Mouse (Mus musculus) liver, postnatal 0 days (tissue): ENCODE data around the gene Slc16a10. TPM values are rescaled to one million over a fixed set of nuclear protein-coding genes. Genes with fewer than 3 reads are reported as not detected.

Experiments used
- ATAC-seq: fragments of 200-750 bp; cut with Nextera tagmentation; 2 replicates; pipeline ENCODE4 v1.8.0; 2017; ENCODE audit warnings: mild to moderate bottlenecking, moderate library complexity
- DNase-seq: peaks from one replicate; pipeline ENCODE4 v3.0.0-alpha.2; 2016
- H3K27ac ChIP-seq: fragments of 300-500 bp; sonication (generic); 2 replicates; pipeline ENCODE4 v1.5.1; 2014; ENCODE audit warnings: antibody characterized with exemption, moderate library complexity, mild to moderate bottlenecking, low read depth
- H3K27me3 ChIP-seq: fragments of 300-500 bp; sonication (generic); 2 replicates; pipeline ENCODE4 v1.6.1; 2014; ENCODE audit warnings: low read length, control low read depth, mixed read lengths; ENCODE audit not compliant: insufficient read depth
- H3K36me3 ChIP-seq: fragments of 300-500 bp; sonication (generic); replicated peaks from 2 replicates; pipeline ENCODE4 v1.6.1; 2014; ENCODE audit warnings: mild to moderate bottlenecking, control low read depth, low read length, moderate library complexity, mixed read lengths; ENCODE audit not compliant: insufficient read depth
- H3K4me1 ChIP-seq: fragments of 300-500 bp; sonication (generic); 2 replicates; pipeline ENCODE4 v1.6.1; 2014; ENCODE audit warnings: antibody characterized with exemption, mild to moderate bottlenecking, control low read depth; ENCODE audit not compliant: insufficient read depth
- H3K4me2 ChIP-seq: fragments of 300-500 bp; sonication (generic); 2 replicates; pipeline ENCODE4 v1.6.1; 2014; ENCODE audit warnings: low read depth, mild to moderate bottlenecking, low read length, moderate library complexity, mixed read lengths
- H3K4me3 ChIP-seq: fragments of 300-500 bp; sonication (generic); 2 replicates; pipeline ENCODE4 v1.5.1; 2014; ENCODE audit warnings: low read depth, low read length
- H3K9ac ChIP-seq: fragments of 300-500 bp; sonication (generic); replicated peaks from 2 replicates; pipeline ENCODE4 v1.6.1; 2014; ENCODE audit warnings: mild to moderate bottlenecking, moderate library complexity
- H3K9me3 ChIP-seq: fragments of 300-500 bp; sonication (generic); 2 replicates; pipeline ENCODE4 v1.6.1; 2016; ENCODE audit warnings: mild to moderate bottlenecking, control low read depth, low read length, mixed read lengths
- CTCF ChIP-seq: sonication (generic); IDR thresholded peaks from 2 replicates; pipeline ENCODE4 v1.5.1; 2016; ENCODE audit warnings: antibody characterized with exemption, low read depth
- EP300 ChIP-seq: IDR thresholded peaks from 2 replicates; pipeline ENCODE4 v1.6.1; 2016; ENCODE audit warnings: antibody characterized with exemption, low read depth, mild to moderate bottlenecking
- WGBS: fragments of 180-500 bp; shearing (Covaris S2); extraction: QIAGEN DNeasy Blood & Tissue Kit; methylation state at CpG from one replicate; pipeline ENCODE4 v1.1.7; 2014; ENCODE audit not compliant: insufficient replicate concordance; 5-methylcytosine and 5-hydroxymethylcytosine counted together
- polyA plus RNA-seq: library from polyadenylated mRNA; unstranded; fragments of >200 nt; fragmentation: Nextera tagmentation; extraction: Ambion mirVana; gene quantifications from 2 replicates; pipeline ENCODE4 v1.2.1, GENCODE M21; 2015

Gene Slc16a10
- polyA plus RNA-seq, 1 experiment from 2014 or later = 22.1 TPM

DNA sequence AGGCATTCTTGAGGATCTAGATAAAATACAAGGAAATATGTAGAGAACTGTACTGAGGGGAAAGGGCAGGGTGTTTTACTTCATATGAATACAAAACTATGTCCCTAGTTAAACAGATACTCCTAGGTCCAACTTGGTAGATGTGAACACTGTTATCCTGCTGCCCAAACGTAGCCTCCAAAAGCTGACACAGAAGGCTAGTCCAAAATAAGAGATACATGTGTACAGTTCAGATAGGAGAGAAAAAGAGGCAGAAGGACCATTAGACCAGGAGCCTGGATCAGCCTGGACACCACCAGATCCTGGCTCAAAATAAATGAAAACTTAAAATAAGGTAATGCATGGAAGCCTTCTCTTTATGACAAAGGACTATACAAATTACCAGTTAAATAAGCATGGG is 8.4 kb downstream of the Slc16a10 start:
- peak overlapping the region; percentile 47 for H3K9ac ChIP-seq

DNA sequence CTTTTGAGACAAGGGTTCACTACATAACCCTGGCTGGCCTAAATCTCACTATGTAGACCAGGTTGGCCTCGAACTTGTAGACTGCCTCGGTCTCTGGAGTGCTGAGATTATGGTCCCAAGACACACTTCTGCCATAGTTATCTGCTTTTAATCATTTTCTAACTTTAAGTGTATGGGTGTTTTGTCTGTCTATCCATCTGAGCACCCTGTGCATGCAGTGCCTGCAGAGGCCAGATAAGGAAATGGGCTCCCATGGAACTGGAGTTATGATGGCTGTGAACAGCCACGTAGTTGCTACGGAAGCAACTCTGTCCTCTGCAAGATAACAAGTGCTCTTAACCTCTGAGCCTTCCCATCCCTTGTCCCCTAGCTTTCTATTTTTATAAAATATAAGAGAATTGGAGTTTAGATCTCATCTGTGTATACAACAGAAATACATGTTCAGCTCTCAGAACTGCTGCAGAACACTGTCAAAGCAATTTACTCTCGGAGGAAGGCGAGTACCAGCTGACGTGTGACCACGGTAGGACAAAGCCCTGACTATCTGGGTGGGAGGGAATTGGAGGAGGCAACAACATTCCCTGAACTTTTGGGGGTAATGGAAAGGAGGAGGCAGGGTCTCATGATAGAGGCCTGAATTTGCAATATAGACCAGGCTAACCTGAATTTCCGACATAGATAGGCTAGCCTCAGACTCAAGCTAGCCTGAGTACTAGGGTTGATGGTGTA is 10.2 kb downstream of the Slc16a10 start:
- peak overlapping the region; percentile 92 for H3K27ac ChIP-seq
- no peaks in the 10 kb centered on the region for H3K9me3 ChIP-seq
- H3K9ac ChIP-seq = 0 out of 2 replicates have a peak overlapping the region, but pooled peaks have one; percentile 36
- DNase-seq = peak; percentile 82
- H3K36me3 ChIP-seq = no peaks in the 10 kb centered on the region; the same call in 1 of the 2 replicates
- ATAC-seq = peak; percentile 98
- no peaks in the 10 kb centered on the region for H3K27me3 ChIP-seq
- H3K4me1 ChIP-seq = peaks cover 31% of the 10 kb centered on the region
- peak overlapping the region; percentile 60 for H3K4me2 ChIP-seq
- H3K4me3 ChIP-seq = no peak overlapping the region
- WGBS = 45% methylated on average over 9 of the region's 9 CpGs
- TF ChIP-seq CTCF (no peak), EP300 (peak; percentile 100)

More for the DNA sequence above, 8.4 kb downstream of the Slc16a10 start:
- no peaks in the 10 kb centered on the region; the same call in 1 of the 2 replicates for H3K36me3 ChIP-seq
- 71% methylated on average over 1 of the region's 1 CpGs for WGBS
- ATAC-seq (peak; percentile 13), DNase-seq (no peak)
- TF ChIP-seq CTCF (no peak), EP300 (peak; percentile 77; the same call in 1 of the 2 replicates)
- H3K4me2 ChIP-seq = peak overlapping the region; percentile 52
- no peaks in the 10 kb centered on the region for H3K27me3 ChIP-seq
- no peaks in the 10 kb centered on the region for H3K9me3 ChIP-seq
- H3K4me3 ChIP-seq = no peak overlapping the region
- H3K27ac ChIP-seq = peak overlapping the region; percentile 81
- peaks cover 30% of the 10 kb centered on the region for H3K4me1 ChIP-seq

DNA sequence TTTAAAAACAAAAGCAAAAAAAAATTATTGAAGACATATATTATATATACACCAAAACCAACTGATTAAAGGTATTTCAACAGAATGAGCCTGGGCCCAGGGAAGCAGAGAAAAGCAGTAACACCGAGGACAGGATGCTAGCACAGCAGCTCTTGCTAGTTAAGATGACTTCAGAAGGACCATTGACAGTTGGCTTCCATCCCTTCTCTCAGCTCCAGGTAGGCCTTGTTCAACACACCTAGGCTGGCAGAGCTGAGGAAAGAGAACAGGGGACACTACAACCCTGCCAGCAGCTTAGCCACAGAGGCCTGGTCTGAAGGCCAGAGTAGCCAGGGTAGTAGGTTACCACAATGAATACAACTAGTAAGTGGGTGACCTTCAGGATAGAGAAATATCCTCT is 11.9 kb downstream of the Slc16a10 start:
- Histone ChIP-seq H3K36me3 (no peaks in the 10 kb centered on the region; the same call in 1 of the 2 replicates), H3K4me3 (no peak overlapping the region), H3K4me1 (peaks cover 33% of the 10 kb centered on the region), H3K4me2 (no peak overlapping the region), H3K9ac (no peak overlapping the region), H3K27me3 (no peaks in the 10 kb centered on the region), H3K27ac (0 out of 2 replicates have a peak overlapping the region, but pooled peaks have one; percentile 9), H3K9me3 (no peaks in the 10 kb centered on the region)
- ATAC-seq (no peak), DNase-seq (no peak)
- TF ChIP-seq EP300 (no peak), CTCF (no peak)
- 76% methylated on average over 1 of the region's 1 CpGs for WGBS

DNA sequence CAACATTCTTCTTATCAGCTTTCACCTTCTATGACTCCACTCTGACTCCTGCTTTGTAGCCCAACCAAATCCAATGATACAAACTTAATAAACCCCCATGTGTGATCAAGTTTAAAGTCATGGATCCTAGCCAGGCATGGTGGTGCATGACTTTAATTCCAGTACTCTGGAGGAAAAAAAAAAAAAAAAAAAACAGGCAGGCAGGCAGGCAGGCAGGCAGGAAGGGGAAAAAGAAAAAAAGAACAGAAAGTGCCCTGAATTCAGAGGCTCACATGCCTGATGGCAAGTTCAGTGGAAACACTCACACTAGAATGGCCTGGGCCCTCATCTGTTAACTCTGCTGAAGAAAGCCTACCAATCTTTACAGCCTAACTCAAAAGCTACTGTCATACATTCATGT is 12.9 kb downstream of the Slc16a10 start:
- H3K4me2 ChIP-seq = no peak overlapping the region; the same call in 1 of the 2 replicates
- H3K27me3 ChIP-seq = no peaks in the 10 kb centered on the region
- DNase-seq (no peak), ATAC-seq (no peak)
- peaks cover 39% of the 10 kb centered on the region for H3K4me1 ChIP-seq
- TF ChIP-seq EP300 (no peak), CTCF (no peak)
- no peaks in the 10 kb centered on the region; the same call in 1 of the 2 replicates for H3K36me3 ChIP-seq
- no peaks in the 10 kb centered on the region for H3K9me3 ChIP-seq
- H3K9ac ChIP-seq = no peak overlapping the region
- peak overlapping the region; percentile 80 for H3K27ac ChIP-seq
- no peak overlapping the region for H3K4me3 ChIP-seq

DNA sequence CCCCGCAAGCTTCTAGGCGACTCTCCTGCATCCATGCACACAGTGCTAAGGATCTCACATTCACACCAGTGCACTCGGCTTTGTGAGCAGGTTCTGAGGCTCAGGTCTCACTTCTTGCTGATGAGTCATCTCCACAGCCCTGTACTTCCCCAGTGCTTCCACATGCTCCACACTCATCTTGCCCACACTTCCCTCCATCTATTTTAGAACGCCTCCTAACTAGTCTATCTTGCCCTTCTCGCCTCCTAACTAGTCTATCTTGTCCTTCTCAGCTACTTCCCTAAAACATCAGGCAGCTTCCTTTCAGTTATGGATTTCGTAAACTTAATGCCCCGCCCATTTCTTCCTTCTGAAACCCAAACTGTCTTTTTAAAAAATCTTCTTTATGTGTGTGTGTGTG is 13.6 kb downstream of the Slc16a10 start:
- 49% methylated on average over 7 of the region's 7 CpGs for WGBS
- TF ChIP-seq CTCF (no peak), EP300 (no peak)
- ATAC-seq (no peak), DNase-seq (no peak)
- no peak overlapping the region for H3K9ac ChIP-seq
- no peaks in the 10 kb centered on the region for H3K9me3 ChIP-seq
- H3K27ac ChIP-seq = peak overlapping the region; percentile 80
- H3K27me3 ChIP-seq = no peaks in the 10 kb centered on the region
- H3K4me3 ChIP-seq = no peak overlapping the region
- H3K4me2 ChIP-seq = no peak overlapping the region; the same call in 1 of the 2 replicates
- H3K36me3 ChIP-seq = no peaks in the 10 kb centered on the region; the same call in 1 of the 2 replicates
- peaks cover 37% of the 10 kb centered on the region for H3K4me1 ChIP-seq

DNA sequence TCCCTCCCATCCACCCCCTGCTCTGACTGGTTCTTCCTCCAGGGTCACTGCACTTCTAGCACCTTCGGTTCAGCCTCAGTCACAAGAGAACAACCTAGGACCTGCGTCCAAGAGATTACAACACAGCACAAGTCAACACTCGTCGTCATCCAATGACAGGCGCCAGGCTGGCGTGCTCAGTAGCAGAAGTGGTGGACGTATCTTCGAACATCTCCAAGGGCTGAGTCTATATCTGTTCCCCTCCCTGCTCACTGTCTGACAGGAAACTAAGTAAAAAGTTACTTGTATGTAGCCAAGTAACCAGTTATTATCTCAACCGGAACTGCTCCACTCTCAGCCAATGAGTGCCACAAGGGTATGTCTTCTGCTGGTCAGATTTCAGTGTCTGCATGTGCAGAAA is 16.9 kb downstream of the Slc16a10 start:
- Histone ChIP-seq H3K9me3 (no peaks in the 10 kb centered on the region), H3K4me1 (peaks cover 26% of the 10 kb centered on the region), H3K9ac (peak overlapping the region; percentile 35; the same call in 1 of the 2 replicates), H3K27me3 (no peaks in the 10 kb centered on the region), H3K27ac (peak overlapping the region; percentile 95), H3K36me3 (no peaks in the 10 kb centered on the region), H3K4me3 (peak overlapping the region; percentile 20; the same call in 1 of the 2 replicates), H3K4me2 (peak overlapping the region; percentile 59)
- peak; percentile 78 for DNase-seq
- WGBS = 26% methylated on average over 9 of the region's 9 CpGs
- peak; percentile 99 for TF ChIP-seq EP300
- 0 out of 2 replicates have a peak, but pooled peaks have one; percentile 23 for TF ChIP-seq CTCF
- ATAC-seq = peak; percentile 99
